Mouse (Mus musculus) embryonic facial prominence, embryonic 13.5 days (tissue): ENCODE results near the gene Arhgef25. TPM values are rescaled to one million over a fixed set of nuclear protein-coding genes. Genes with fewer than 3 reads are reported as not detected.
"Not testable (repeated sequence)": the region's sequence is repeated elsewhere in the genome, so short reads cannot be mapped to it uniquely, and the experiment has no call there.

Experiments used
- ATAC-seq: fragments of 200-750 bp; cut with Nextera tagmentation; 2 replicates; pipeline ENCODE4 v1.8.0; 2017; ENCODE audit warnings: low read depth; ENCODE audit not compliant: insufficient number of reproducible peaks, insufficient read depth, low FRiP score, low TSS enrichment
- H3K27ac ChIP-seq: fragments of 300-500 bp; sonication (generic); 2 replicates; pipeline ENCODE4 v1.5.1; 2015; ENCODE audit warnings: moderate library complexity, mild to moderate bottlenecking, inconsistent platforms
- H3K27me3 ChIP-seq: fragments of 300-500 bp; sonication (generic); 2 replicates; pipeline ENCODE4 v1.6.1; 2015; ENCODE audit warnings: mild to moderate bottlenecking, inconsistent platforms
- H3K36me3 ChIP-seq: fragments of 300-500 bp; sonication (generic); 2 replicates; pipeline ENCODE4 v1.6.1; 2015; ENCODE audit warnings: mild to moderate bottlenecking, inconsistent platforms
- H3K4me1 ChIP-seq: fragments of 300-500 bp; sonication (generic); 2 replicates; pipeline ENCODE4 v1.6.1; 2015; ENCODE audit warnings: inconsistent platforms
- H3K4me2 ChIP-seq: fragments of 300-500 bp; sonication (generic); 2 replicates; pipeline ENCODE4 v1.6.1; 2015; ENCODE audit warnings: moderate library complexity, mild to moderate bottlenecking, inconsistent platforms
- H3K4me3 ChIP-seq: fragments of 300-500 bp; sonication (generic); 2 replicates; pipeline ENCODE4 v1.5.1; 2015; ENCODE audit warnings: mild to moderate bottlenecking, inconsistent platforms
- H3K9ac ChIP-seq: fragments of 300-500 bp; sonication (generic); 2 replicates; pipeline ENCODE4 v1.6.1; 2015; ENCODE audit warnings: mild to moderate bottlenecking, inconsistent platforms
- H3K9me3 ChIP-seq: fragments of 300-500 bp; sonication (generic); 2 replicates; pipeline ENCODE4 v1.6.1; 2016; ENCODE audit warnings: inconsistent platforms
- WGBS: fragments of 180-500 bp; shearing (Covaris S2); methylation state at CpG from one replicate; pipeline ENCODE4 v1.1.7; 2015; ENCODE audit warnings: mixed read lengths; 5-methylcytosine and 5-hydroxymethylcytosine counted together
- polyA plus RNA-seq: library from polyadenylated mRNA; unstranded; fragments of >200 nt; fragmentation: Nextera tagmentation; extraction: Ambion mirVana; gene quantifications from 2 replicates; pipeline ENCODE4 v1.2.1, GENCODE M21; 2015

Gene Arhgef25
- polyA plus RNA-seq, 1 experiment from 2014 or later: 117 TPM

- Histone ChIP-seq H3K27ac (peak overlapping the region; percentile 60; the same call in 1 of the 2 replicates), H3K9me3 (no peaks in the 10 kb centered on the region), H3K9ac (peak overlapping the region; percentile 12; the same call in 1 of the 2 replicates), H3K4me1 (peaks cover 60% of the 10 kb centered on the region), H3K36me3 (peaks cover 31% of the 10 kb centered on the region), H3K27me3 (no peaks in the 10 kb centered on the region), H3K4me2 (no peak overlapping the region), H3K4me3 (no peak overlapping the region)
- no peak for ATAC-seq
- 63% methylated on average over 9 of the region's 9 CpGs for WGBS
These were observed 3.1 kb upstream of the Arhgef25 start for GRCm38 (mm10) chr10:127193011-127193410.

- not testable (repeated sequence) for H3K9me3 ChIP-seq, H3K27me3 ChIP-seq, H3K4me3 ChIP-seq, H3K9ac ChIP-seq, ATAC-seq
- peaks cover 25% of the 10 kb centered on the region for H3K36me3 ChIP-seq
- H3K27ac ChIP-seq: 0 out of 2 replicates have a peak overlapping the region, but pooled peaks have one; percentile 98
- 78% methylated on average over 1 of the region's 1 CpGs for WGBS
- H3K4me2 ChIP-seq: 0 out of 2 replicates have a peak overlapping the region, but pooled peaks have one; percentile 94
- peaks cover 68% of the 10 kb centered on the region for H3K4me1 ChIP-seq
These were observed 2.1 kb upstream of the Arhgef25 start for GRCm38 (mm10) chr10:127192057-127192328.

GRCm38 (mm10) chr10:127191191-127192056, 1.5 kb upstream of the Arhgef25 start:
- Histone ChIP-seq H3K9me3 (no peaks in the 10 kb centered on the region), H3K4me3 (peak overlapping the region; percentile 79; the same call in 1 of the 2 replicates), H3K27me3 (no peaks in the 10 kb centered on the region), H3K36me3 (peaks cover 31% of the 10 kb centered on the region), H3K4me2 (peak overlapping the region; percentile 94), H3K4me1 (peaks cover 63% of the 10 kb centered on the region), H3K9ac (peak overlapping the region; percentile 36; the same call in 1 of the 2 replicates), H3K27ac (peak overlapping the region; percentile 98)
- 75% methylated on average over 19 of the region's 19 CpGs for WGBS
- no peak for ATAC-seq

GRCm38 (mm10) chr10:127190398-127191190, 711 bp upstream of the Arhgef25 start:
- 31% methylated on average over 14 of the region's 14 CpGs for WGBS
- ATAC-seq: no peak
- Histone ChIP-seq H3K4me3 (peak overlapping the region; percentile 79), H3K9ac (peak overlapping the region; percentile 86), H3K27ac (peak overlapping the region; percentile 98), H3K9me3 (no peaks in the 10 kb centered on the region), H3K4me2 (peak overlapping the region; percentile 94), H3K27me3 (no peaks in the 10 kb centered on the region), H3K36me3 (peaks cover 36% of the 10 kb centered on the region), H3K4me1 (peaks cover 60% of the 10 kb centered on the region)

- Histone ChIP-seq H3K4me2 (peak overlapping the region; percentile 94), H3K9me3 (no peaks in the 10 kb centered on the region), H3K4me3 (peak overlapping the region; percentile 79), H3K36me3 (peaks cover 50% of the 10 kb centered on the region), H3K27me3 (no peaks in the 10 kb centered on the region), H3K4me1 (peaks cover 58% of the 10 kb centered on the region), H3K9ac (peak overlapping the region; percentile 86), H3K27ac (peak overlapping the region; percentile 98)
- under 1% methylated on average over 26 of the region's 26 CpGs for WGBS
- no peak for ATAC-seq
These were observed 700 bp downstream of the Arhgef25 start for GRCm38 (mm10) chr10:127189116-127189650.

DNA sequence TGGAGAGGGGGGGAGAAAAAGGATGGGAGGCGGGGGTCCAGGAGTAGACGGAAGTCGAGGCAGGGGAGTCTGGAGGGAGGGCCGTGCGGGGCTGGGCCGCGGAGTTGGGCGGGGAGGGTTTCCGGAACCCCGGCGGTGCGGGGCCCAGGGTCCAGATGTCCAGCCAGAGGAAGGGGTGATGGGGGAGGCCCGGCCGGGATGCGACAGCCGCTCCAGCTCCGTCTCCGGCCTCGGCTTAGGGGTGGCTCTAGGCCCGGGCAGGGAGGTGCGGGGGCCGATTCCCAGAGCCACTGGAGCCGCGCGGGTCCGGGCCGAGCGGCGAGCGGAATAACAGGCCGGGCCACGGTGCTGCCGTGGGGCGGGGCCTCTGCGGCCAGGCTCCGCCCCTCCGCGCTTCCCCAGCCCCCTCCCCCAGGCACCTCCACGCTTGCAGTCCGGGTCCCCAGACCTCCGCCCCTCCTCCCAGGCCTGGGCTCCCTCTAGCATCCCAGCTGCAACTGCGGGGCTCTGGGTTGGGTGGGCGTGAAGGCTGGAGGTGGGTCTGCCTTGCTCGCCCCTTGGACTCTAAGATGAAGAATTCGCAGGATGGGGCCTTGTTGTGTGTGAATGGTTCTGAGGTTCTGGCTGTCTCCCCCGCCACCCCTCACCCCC, 1.3 kb downstream of the Arhgef25 start:
- H3K4me3 ChIP-seq: peak overlapping the region; percentile 79
- peaks cover 56% of the 10 kb centered on the region for H3K36me3 ChIP-seq
- peak overlapping the region; percentile 98 for H3K27ac ChIP-seq
- peak overlapping the region; percentile 86 for H3K9ac ChIP-seq
- no peaks in the 10 kb centered on the region for H3K9me3 ChIP-seq
- peak overlapping the region; percentile 94 for H3K4me2 ChIP-seq
- WGBS: under 1% methylated on average over 45 of the region's 46 CpGs
- peak; percentile 81 for ATAC-seq
- no peaks in the 10 kb centered on the region for H3K27me3 ChIP-seq
- H3K4me1 ChIP-seq: peaks cover 62% of the 10 kb centered on the region

- H3K27me3 ChIP-seq: no peaks in the 10 kb centered on the region
- H3K4me1 ChIP-seq: peaks cover 60% of the 10 kb centered on the region
- ATAC-seq: no peak
- H3K9me3 ChIP-seq: no peaks in the 10 kb centered on the region
- WGBS: 1% methylated on average over 19 of the region's 21 CpGs
- H3K9ac ChIP-seq: peak overlapping the region; percentile 86
- H3K4me3 ChIP-seq: peak overlapping the region; percentile 79
- peaks cover 58% of the 10 kb centered on the region for H3K36me3 ChIP-seq
- peak overlapping the region; percentile 94 for H3K4me2 ChIP-seq
- peak overlapping the region; percentile 98 for H3K27ac ChIP-seq
These were observed 1.8 kb downstream of the Arhgef25 start for GRCm38 (mm10) chr10:127188079-127188453.

GRCm38 (mm10) chr10:127187371-127188078, 2.4 kb downstream of the Arhgef25 start:
- peak overlapping the region; percentile 98 for H3K27ac ChIP-seq
- H3K36me3 ChIP-seq: peaks cover 58% of the 10 kb centered on the region
- H3K4me3 ChIP-seq: peak overlapping the region; percentile 79
- no peak for ATAC-seq
- H3K27me3 ChIP-seq: 0 out of 2 replicates have a peak, but pooled peaks cover 2% of the 10 kb centered on the region
- H3K4me2 ChIP-seq: peak overlapping the region; percentile 94
- H3K9me3 ChIP-seq: no peaks in the 10 kb centered on the region
- peaks cover 55% of the 10 kb centered on the region for H3K4me1 ChIP-seq
- 42% methylated on average over 10 of the region's 10 CpGs for WGBS
- peak overlapping the region; percentile 86 for H3K9ac ChIP-seq

GRCm38 (mm10) chr10:127186451-127186850, 3.4 kb downstream of the Arhgef25 start:
- ATAC-seq: no peak
- H3K9ac ChIP-seq: no peak overlapping the region
- no peak overlapping the region for H3K4me2 ChIP-seq
- peaks cover 46% of the 10 kb centered on the region for H3K4me1 ChIP-seq
- H3K27ac ChIP-seq: no peak overlapping the region
- H3K9me3 ChIP-seq: no peaks in the 10 kb centered on the region
- peaks cover 59% of the 10 kb centered on the region for H3K36me3 ChIP-seq
- 87% methylated on average over 1 of the region's 1 CpGs for WGBS
- no peak overlapping the region for H3K4me3 ChIP-seq
- H3K27me3 ChIP-seq: peaks cover 12% of the 10 kb centered on the region

DNA sequence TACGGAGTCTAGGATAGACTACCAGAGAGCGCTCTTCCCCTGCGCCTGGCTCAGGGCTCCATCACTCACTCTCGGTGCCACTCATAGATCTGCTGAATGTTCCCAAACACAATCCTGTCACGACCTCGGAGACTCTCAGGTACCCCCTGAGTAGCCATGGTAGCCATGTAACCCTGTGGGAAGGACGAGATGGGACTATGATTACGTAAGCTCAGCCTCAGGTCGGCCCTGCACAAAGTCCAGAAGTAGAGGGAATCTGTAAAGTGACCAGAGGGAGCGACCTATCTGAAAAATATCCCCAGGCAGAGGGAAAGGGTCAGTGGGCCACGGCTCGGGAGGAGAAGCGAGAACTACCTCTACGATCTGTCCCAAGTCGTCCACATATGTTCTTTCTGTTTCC, 4.4 kb downstream of the Arhgef25 start:
- Histone ChIP-seq H3K9ac (no peak overlapping the region), H3K27me3 (peaks cover 22% of the 10 kb centered on the region), H3K36me3 (peaks cover 51% of the 10 kb centered on the region), H3K9me3 (no peaks in the 10 kb centered on the region), H3K4me1 (peaks cover 39% of the 10 kb centered on the region), H3K4me3 (no peak overlapping the region), H3K27ac (no peak overlapping the region), H3K4me2 (no peak overlapping the region)
- ATAC-seq: no peak
- WGBS: 80% methylated on average over 15 of the region's 15 CpGs
